Mouse (Mus musculus): ENCODE measurements at regions not wholly inside any gene's neighbourhood (a gene's known extent, or its start where the extent isn't known, plus 50 kb on each side); places are given as distances from the start of the nearest gene placed in this dataset.

GRCm38 (mm10) chr9:46468306-46468705, 148.5 kb upstream of the 4931429L15Rik start:
- no peak for DNase-seq (ENCODE audit: low read depth, low spot score)

DNA sequence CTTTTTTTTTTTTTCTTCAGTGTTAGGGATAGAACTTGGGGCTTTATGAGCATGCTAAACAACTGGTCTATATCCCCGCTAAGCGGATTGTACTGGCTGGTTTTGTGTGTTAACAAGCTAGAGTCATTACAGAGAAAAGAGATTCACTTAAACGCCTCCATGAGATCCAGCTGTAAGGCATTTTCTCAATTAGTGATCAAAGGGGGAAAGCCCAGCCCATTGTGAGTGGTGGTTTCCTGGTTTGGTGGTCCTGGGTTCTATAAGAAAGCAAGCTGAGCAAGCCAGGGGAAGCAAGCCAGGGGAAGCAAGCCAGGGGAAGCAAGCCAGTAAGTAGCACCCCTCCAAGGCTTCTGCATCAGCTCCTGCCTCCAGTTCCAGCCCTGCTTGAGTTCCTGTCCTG, 147.9 kb upstream of the 4931429L15Rik start:
- DNase-seq (ENCODE audit: low read depth, low spot score), result no peak

DNA sequence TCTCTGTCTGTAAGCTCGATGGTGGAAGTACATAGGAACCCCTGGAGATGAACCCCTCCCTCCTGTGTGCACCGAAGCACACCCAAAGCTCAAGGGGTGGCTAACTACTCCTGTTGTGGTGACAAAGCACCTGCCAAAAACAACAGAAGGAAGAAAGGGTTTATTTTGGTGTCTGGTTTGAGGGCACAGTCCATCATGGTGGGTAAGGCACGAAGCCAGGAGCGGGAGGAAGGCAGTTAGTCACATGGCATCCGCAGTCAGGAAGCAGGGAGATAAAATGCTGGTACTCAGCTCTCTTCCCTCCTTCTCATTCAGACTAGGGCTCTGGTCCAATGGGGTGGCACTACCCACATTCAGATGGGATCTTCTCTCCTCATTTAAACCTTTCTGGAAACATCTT, 142.9 kb upstream of the 4931429L15Rik start:
- DNase-seq (ENCODE audit: low read depth, low spot score), result no peak

GRCm38 (mm10) chr9:46457945-46458344, 138.2 kb upstream of the 4931429L15Rik start:
- DNase-seq (ENCODE audit: low read depth, low spot score), result no peak

DNA sequence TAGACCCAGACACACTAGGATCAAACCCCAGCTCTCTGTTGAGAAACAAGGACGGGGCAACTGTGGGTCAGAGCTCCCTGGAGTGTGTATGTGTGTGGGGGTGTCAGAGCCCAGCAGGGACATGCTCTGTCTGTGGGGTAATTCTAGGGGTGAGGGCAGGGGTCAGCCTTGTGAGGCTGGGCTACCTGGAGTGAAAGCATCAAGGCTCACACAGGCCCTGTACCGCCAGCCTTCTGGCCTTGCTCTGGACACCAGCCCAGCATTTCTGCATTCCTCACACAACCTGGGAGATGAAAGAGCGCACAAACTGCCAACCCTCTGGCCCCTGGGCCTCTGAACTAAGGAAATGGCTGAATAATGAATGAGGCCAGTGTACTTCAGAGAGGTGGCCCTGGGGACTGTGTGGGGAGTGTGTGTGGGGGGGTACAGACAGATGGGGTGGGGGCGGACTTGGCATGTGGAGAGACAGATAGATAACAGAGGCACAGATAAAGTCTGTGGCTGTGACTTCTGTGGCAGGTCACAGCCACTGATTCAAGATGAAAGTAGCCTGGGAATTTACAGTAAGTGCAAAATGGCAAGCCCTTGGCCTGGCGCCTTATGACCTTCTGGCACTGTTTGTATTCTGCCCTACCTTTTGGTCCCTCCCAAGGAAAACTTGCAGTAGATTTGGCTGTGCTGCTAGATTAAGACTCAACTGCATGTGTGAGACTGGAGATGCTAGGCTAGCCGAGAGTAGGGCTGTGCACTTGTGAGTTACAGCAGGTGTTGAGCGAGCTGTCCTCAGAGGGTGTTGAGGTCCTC, 135.2 kb upstream of the 4931429L15Rik start:
- DNase-seq (ENCODE audit: low read depth, low spot score), result no peak

DNA sequence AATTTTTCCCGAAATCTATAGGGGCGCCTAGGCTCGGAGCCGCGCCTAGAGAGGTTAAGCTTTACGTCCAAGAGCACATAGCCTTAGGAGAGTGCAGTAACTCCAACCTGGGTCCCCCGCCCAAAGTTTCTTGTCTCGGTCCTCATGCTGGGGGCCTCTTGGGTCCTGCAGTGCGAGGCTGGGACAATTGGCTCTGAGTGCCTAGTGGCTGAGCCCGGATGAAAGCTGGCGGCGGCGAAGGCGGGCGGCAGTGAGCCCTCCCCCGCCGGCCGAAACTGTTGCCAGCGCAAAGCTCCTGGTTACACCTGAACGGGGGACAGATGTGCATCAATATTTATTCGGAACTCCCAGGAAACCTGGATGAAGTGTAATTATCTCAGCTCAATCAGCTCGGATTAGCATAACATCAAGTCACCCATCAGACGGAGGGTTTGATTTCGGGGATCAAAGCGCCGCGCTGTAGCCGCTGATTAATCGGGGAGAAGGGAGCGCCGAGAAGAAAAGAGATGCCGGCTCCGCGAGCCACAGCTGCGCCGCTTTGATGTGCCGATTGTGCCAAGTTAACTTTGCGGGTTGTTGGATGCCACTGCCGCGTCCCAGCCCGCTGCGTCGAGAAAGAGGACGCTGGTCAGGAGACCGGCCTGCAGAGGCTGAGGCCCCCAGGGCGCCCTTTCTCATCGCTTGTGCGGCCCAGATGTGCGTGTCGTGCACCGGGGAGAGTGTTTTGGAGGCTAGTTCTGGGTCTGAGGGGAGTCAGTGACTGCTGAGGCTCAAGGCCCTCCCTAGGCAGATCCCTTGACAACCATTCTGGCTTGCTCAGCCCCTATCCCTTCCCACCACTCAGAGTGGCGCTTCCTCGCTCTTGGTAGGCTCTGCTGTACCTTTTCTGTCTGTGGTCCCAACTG, 123.7 kb upstream of the 4931429L15Rik start:
- no peak for DNase-seq (ENCODE audit: low read depth, low spot score)

- DNase-seq (ENCODE audit: low read depth, low spot score), result no peak
Measured at GRCm38 (mm10) chr9:46442739-46443181, 123.0 kb upstream of the 4931429L15Rik start.

- DNase-seq (ENCODE audit: low read depth, low spot score), result no peak
Measured at GRCm38 (mm10) chr9:46440226-46440625, 120.4 kb upstream of the 4931429L15Rik start.

DNA sequence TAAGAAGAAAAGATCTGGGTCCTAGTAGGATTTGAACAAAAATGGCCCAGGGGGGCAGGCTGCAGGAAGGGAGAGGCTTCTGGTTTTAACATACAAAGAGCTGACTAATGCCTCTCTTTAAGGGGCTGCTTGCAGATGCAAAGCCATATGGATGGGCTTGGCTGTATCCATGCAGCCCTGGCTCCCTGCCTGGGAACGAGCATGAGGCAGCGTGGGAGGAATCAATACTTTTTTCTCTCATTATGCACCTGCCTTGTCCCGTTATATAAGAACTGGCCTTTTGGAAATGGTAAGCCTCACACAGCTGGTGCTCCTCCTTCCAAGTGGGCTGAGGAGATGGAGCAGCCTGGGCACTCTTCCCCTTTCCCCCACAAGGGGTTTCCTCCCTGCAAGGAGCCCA, 114.9 kb upstream of the 4931429L15Rik start:
- no peak for DNase-seq (ENCODE audit: low read depth, low spot score)

GRCm38 (mm10) chr9:46433716-46434115, 113.9 kb upstream of the 4931429L15Rik start:
- DNase-seq (ENCODE audit: low read depth, low spot score), result no peak

GRCm38 (mm10) chr9:46431053-46431452, 111.3 kb upstream of the 4931429L15Rik start:
- no peak for DNase-seq (ENCODE audit: low read depth, low spot score)

DNA sequence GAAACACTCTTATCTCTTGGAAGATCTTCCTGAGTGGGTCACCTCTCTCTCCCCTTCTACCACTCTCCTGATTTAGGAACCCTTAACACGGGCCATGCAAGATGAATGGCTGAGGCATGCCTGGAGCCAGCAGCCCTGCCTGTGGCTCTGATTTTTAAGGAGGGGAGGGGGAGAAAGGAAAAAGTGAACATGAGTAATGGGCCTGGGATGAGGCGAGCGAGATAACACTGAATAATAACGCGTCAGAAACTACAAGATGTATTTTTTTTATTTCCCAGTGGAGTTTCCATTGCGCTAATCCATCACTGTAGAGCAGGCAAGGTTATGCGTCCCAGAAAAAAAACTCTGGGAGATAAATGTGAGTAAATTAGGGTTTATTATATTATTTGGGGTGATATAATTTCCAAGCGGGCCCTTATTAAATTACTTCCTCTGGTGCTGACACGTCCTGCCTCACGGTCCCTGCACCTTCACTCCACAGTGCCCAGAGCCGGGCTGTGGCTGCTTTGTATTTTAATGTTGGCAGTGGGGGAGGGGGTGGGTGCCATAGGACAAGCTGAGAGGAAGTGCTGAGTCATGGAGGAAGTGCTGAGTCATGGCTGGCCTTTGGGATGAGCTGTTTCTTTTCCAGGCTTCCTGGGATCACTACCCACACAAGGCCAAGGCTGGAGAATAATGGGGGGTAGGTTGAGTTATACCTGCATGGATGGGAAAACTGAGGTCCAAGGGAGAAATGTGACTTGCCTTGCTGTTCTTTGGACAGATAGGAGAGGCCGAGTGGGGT, 103.6 kb upstream of the 4931429L15Rik start:
- no peak for DNase-seq (ENCODE audit: low read depth, low spot score)

DNA sequence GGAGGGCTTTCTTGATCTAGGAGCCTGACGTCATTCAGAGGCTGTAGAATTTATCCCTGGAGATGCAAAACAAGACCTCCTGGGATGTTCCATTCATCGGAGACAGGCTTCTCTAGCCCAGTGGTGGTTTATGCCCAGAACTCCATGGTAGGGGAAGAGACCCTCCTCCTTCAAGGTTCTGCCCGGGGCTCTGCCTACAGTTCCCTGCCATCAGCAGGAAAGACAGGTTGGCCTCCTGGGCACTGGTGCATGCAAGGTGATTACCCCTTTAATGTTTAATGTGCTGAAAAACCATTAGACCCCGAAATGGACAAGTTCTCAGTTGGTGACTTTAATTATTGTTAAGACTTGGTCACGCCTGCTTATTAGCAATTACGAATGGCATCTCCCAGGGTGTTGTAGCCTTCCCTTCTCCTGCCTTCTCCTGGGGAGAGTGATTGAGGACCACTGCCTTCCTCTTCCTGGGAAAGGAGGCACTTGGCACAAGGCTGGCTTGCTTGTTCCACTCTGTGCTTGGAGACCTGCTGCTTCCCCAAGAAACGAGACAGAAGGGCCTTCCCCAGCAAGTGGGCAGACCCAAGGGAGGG, 102.0 kb upstream of the 4931429L15Rik start:
- DNase-seq (ENCODE audit: low read depth, low spot score), result no peak

GRCm38 (mm10) chr9:46411686-46412085, 91.9 kb upstream of the 4931429L15Rik start:
- DNase-seq (ENCODE audit: low read depth, low spot score), result no peak

GRCm38 (mm10) chr9:46408776-46409175, 89.0 kb upstream of the 4931429L15Rik start:
- no peak for DNase-seq (ENCODE audit: low read depth, low spot score)

GRCm38 (mm10) chr9:46406606-46407005, 86.8 kb upstream of the 4931429L15Rik start:
- no peak for DNase-seq (ENCODE audit: low read depth, low spot score)

GRCm38 (mm10) chr9:46396591-46396990, 76.8 kb upstream of the 4931429L15Rik start:
- no peak for DNase-seq (ENCODE audit: low read depth, low spot score)

GRCm38 (mm10) chr9:46395156-46395765, 75.5 kb upstream of the 4931429L15Rik start:
- no peak for DNase-seq (ENCODE audit: low read depth, low spot score)

GRCm38 (mm10) chr9:46394239-46394638, 74.5 kb upstream of the 4931429L15Rik start:
- no peak for DNase-seq (ENCODE audit: low read depth, low spot score)

DNA sequence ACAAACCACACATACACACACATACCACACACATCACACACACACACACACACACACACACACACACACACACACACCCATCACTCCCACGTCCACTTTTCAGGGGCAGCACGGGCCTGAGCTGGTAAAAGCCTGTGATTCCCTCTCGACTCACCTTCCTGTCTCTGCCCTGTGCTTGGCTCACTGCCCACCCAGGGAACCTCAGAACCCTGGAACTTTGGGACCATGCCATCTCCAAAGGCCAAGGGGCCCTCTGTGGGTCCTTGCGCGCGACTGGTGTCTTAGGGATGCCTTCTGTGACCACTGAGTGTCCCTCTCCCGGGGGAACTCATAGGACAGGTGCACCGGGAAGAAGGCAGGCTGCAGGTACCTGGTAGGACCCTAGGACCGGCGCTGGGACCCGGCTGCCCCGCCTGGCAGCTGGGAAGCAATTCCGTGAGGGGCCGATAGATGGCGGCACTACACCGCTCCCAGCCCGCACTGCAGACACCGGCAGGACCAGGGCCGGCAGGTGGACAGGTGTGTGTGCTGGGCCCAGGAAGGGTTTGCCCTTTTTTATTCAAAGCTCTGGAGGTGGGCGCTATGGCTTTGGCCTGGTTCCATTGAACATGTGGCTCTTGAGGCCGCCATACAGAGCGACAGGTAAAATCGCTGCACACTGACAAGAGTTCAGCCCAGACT, 73.0 kb upstream of the 4931429L15Rik start:
- no peak for DNase-seq (ENCODE audit: low read depth, low spot score)

All from skeletal muscle tissue, adult 2 months (tissue).